Mouse (Mus musculus) layer of hippocampus, postnatal 36 days (tissue): ENCODE data around the gene Cdk1. TPM values are rescaled to one million over a fixed set of nuclear protein-coding genes. Genes with fewer than 3 reads are reported as not detected.
"Not testable (repeated sequence)": the region's sequence is repeated elsewhere in the genome, so short reads cannot be mapped to it uniquely, and the experiment has no call there.

ENCODE experiments used
- DNase-seq, 2 experiments: peaks; one replicate each; pipeline ENCODE4 v3.0.0; 2022
- total RNA-seq, 2 experiments: library from RNA; stranded (reverse); gene quantifications; 2 replicates each; pipeline ENCODE4 v1.2.3; 2021

Cdk1 gene
- total RNA-seq = 1 to 10 TPM; 1.2 to 1.5 TPM

- DNase-seq = peak; percentile 87 to 90
Measured at GRCm38 (mm10) chr10:69352212-69353085, at the start of gene Cdk1. Gene Cdk1, minus strand, starts transcription at chr10:69352938.

DNA sequence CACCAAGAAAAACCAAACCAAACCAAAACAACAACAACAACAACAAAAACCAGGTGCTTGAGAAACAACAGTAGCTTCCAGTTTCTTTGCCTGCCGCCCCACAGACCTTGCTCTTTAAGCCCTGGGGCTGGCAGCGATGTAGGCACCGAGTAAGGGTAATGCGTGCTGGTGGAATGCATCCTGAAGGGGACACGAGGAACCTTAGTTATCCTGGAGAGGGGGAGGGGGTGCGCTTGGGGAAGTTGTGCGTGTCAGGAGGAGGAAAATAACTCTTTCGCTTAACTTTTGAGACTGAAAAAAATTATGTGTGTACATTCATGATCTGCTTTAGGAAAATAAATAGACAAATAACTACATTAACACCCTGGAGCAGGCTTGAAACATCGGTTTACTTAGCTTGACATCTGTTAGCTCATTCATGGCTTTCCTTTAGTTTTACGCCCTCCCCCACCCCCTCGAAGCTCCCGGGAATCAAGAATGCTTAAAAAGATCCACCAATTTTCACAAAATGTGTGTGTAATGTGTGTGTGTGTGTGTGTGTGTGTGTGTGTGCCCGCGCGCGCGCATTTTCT lies 47.2 kb upstream of the Cdk1 start:
- no peak for DNase-seq

- DNase-seq = no peak
Measured at GRCm38 (mm10) chr10:69398763-69399590, 46.2 kb upstream of the Cdk1 start, which contains the start of gene Ank3. Gene Ank3, plus strand, starts transcription at chr10:69398773.

- DNase-seq = no peak
Measured at GRCm38 (mm10) chr10:69398197-69398762, 45.5 kb upstream of the Cdk1 start.

DNA sequence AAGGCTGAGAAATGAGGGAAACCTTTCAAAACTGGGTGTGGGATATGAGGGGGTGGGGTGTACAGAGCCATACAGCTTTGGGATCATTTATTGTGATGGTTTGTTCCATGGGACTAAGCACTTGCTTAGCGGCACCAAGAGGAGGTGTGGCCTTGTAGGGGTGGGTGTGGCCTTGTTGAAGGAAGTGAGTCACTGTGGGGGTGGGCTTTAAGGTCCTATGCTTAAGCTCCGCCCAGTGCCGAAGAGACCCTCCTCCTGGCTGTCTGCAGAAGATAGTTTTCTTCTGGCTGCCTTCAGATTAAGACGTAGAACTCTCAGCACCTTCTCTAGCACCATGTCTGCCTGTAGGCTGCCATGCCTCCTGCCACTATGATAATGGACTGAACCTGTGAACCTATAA lies 36.8 kb upstream of the Cdk1 start:
- no peak for DNase-seq

DNA sequence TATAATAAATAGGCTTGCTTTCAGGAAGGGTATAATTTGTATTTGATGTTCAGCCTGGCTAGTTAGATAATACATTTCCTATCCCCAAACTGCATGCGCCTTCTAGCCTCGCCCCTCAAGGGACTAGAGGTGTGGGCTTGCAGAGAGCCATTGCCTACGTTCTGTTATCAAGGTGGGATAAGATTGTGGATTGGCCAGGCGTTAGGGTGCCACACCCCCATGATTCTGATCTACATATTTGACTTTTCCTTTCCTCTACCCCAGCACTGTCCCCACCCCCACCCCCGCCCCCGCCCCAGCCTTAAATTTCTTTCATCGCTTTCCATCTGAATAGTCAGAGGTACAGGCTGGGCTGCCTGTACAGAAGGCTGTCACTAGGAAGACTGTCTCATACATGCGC lies 34.0 kb upstream of the Cdk1 start:
- DNase-seq = no peak

- no peak for DNase-seq
Measured at GRCm38 (mm10) chr10:69385136-69385535, 32.4 kb upstream of the Cdk1 start.

DNA sequence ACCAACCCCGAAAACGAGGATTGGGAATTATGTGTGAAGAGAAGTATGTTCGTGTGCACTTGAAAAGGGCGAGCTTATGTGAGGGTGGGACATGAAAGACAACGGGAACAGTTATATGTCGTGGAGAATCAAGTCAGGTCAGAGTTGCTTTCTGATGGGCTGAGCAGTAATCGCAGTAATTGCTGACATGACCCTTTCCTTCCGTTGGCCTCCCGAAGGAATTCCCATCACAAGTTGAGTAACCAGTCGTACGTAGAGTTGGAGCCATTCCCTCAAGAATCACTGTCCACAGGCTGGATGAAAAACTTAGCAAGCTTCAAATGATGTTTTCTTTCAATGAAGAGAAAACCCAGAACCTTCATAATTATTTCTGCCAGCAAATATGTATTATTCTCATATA lies 31.9 kb upstream of the Cdk1 start:
- no peak for DNase-seq

GRCm38 (mm10) chr10:69383186-69383585 lies 30.4 kb upstream of the Cdk1 start:
- no peak for DNase-seq

DNA sequence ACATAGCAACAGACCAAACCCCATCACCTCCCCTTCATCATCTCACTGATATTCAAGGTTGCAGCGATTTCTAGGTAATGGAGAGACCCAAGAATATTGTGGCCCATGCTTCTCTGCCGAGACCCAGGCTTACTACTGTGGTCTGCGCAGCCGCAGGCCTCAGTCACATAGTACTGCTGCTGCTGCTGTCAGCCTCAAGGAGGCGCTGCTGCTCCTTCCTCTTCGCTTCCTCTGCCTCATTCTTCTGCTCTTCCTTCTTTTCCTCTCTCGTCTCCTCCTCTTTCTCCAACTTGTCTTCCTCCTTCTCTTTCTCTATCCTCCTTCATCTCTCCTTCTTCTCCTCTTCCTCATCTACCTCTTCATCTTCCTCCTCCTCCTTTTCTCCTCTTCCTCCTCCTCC lies 22.4 kb upstream of the Cdk1 start:
- no peak for DNase-seq

- DNase-seq = no peak
Measured at GRCm38 (mm10) chr10:69373796-69374550, 21.2 kb upstream of the Cdk1 start.

DNA sequence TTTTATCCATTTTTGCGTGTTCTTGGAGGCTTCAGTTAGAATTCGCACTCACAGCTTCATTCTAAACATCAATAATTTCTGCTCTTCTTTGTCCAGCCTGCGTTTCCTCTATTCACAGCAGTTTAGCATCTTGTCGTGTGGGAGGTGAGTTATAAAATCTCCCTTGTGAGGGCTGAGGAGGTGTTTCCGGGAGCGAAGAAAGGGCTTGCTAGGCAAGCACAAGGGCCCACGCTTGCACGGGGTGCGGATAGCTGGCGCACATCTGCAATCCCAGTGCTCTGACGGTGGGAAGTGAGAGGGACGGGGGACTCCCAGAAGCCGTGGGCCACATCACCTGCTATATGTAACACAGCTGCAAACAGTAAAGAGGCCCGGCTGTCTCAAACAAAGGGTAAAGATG lies 19.3 kb upstream of the Cdk1 start:
- no peak for DNase-seq

- peak; percentile 9 to 15 for DNase-seq
Measured at GRCm38 (mm10) chr10:69371441-69371840, 18.7 kb upstream of the Cdk1 start.

GRCm38 (mm10) chr10:69369321-69369720 lies 16.6 kb upstream of the Cdk1 start:
- no peak for DNase-seq

- no peak for DNase-seq
Measured at GRCm38 (mm10) chr10:69366877-69367387, 14.2 kb upstream of the Cdk1 start.

- no peak for DNase-seq
Measured at GRCm38 (mm10) chr10:69366208-69366607, 13.5 kb upstream of the Cdk1 start.

DNA sequence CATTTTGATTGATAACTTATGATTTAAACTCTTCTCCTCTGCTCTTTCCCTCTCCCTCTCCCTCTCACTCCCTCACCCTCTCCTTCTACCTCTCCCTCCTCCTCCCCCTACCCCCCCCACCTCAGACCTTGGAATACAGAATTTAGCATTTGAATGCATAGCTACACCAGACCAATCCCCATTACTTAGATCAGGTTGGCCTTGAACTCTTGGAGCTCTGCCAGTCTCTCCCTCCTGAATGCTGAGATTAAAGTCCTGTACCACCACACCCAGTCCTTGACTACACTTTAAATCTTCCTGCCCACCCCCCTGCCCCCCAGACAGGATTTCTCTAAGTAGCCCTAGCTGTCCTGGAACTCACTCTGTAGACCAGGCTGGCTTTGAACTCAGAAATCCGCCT lies 6.9 kb upstream of the Cdk1 start:
- DNase-seq = no peak

- not testable (repeated sequence) for DNase-seq
Measured at GRCm38 (mm10) chr10:69353086-69353479, 345 bp upstream of the Cdk1 start.

DNA sequence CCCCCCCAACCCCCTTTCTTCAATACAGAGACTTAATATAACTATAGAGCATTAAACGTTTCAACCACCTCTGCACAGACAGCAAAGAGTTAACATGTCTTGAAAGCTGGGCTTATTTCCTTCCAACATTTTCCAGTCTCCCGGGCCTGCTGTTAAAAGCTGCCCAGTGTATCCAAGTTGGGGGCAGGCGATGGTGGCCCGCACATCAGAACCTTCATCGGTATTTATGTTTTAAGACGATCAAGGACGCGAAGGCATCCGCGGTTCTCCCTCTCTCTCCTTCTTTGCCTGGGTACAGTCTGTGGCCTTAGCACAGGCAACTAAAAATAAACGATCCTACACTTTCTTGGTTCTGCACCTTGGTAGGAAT lies 911 bp downstream of the Cdk1 start:
- no peak for DNase-seq

GRCm38 (mm10) chr10:69351071-69351841 lies 1.5 kb downstream of the Cdk1 start:
- no peak for DNase-seq

DNA sequence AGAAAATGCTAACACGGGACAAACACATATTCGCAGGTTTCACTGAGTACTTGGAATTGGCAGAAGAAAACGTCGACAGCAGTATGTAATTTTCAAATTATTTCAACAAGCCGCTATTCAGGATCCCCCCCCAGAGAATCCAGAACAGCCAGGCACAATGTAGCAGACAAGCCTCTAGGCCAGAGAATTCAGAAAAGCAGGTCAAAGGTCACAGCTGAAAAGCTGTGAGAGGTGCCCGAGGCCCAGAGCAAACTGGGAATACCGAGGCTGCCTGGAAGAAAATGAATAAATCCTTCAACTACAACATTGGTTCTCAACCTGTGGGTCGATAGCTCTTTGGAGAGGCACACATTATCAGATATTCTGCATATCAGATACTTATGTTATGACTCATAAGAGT lies 4.5 kb downstream of the Cdk1 start:
- no peak for DNase-seq
